Mouse (Mus musculus): ENCODE measurements around the gene Vwa5b1. TPM values are rescaled to one million over a fixed set of nuclear protein-coding genes. Genes with fewer than 3 reads are reported as not detected.
A peak's percentile ranks its signal among the peaks of the same experiment; 100 is the strongest.

Gene Vwa5b1
- total and polyA plus RNA-seq, 2 experiments from 2014 or later: 2.7 to 9.0 TPM

GRCm38 (mm10) chr4:138670093-138670889 lies 34.6 kb upstream of the Vwa5b1 start:
- TF ChIP-seq CTCF (IDR thresholded peaks at IDR 0.05; ENCODE audit: low read depth): no peak
- Histone ChIP-seq H3K9ac (replicated peaks; ENCODE audit: low read length) (no peak overlapping the region), H3K4me3 (ENCODE audit: low read length) (no peak overlapping the region), H3K27ac (no peak overlapping the region), H3K4me1 (ENCODE audit: insufficient read depth, low read length) (no peaks in the 10 kb centered on the region), H3K36me3 (ENCODE audit: insufficient read depth, low read length) (no peaks in the 10 kb centered on the region), H3K4me2 (ENCODE audit: low read depth, low read length) (no peak overlapping the region), H3K9me3 (ENCODE audit: low read length) (no peaks in the 10 kb centered on the region), H3K27me3 (ENCODE audit: insufficient read depth, low read length) (no peaks in the 10 kb centered on the region)
- DNase-seq (ENCODE audit: low spot score): no peak
- ATAC-seq: no peak
- 86% methylated on average over 11 of the region's 11 CpGs for WGBS

- no peaks in the 10 kb centered on the region for H3K36me3 ChIP-seq (ENCODE audit: insufficient read depth, low read length)
- H3K27me3 ChIP-seq (ENCODE audit: insufficient read depth, low read length): no peaks in the 10 kb centered on the region
- WGBS: 79% methylated on average over 10 of the region's 10 CpGs
- no peak overlapping the region for H3K27ac ChIP-seq
- H3K4me2 ChIP-seq (ENCODE audit: low read depth, low read length): no peak overlapping the region
- ATAC-seq (no peak), DNase-seq (ENCODE audit: low spot score) (no peak)
- H3K4me3 ChIP-seq (ENCODE audit: low read length): no peak overlapping the region
- H3K9me3 ChIP-seq (ENCODE audit: low read length): no peaks in the 10 kb centered on the region
- no peak for TF ChIP-seq CTCF (IDR thresholded peaks at IDR 0.05; ENCODE audit: low read depth)
- no peak overlapping the region for H3K9ac ChIP-seq (replicated peaks; ENCODE audit: low read length)
- H3K4me1 ChIP-seq (ENCODE audit: insufficient read depth, low read length): no peaks in the 10 kb centered on the region
Measured at GRCm38 (mm10) chr4:138666521-138666920, 30.8 kb upstream of the Vwa5b1 start.

- no peak for TF ChIP-seq CTCF (IDR thresholded peaks at IDR 0.05; ENCODE audit: low read depth)
- ATAC-seq: no peak
- Histone ChIP-seq H3K4me2 (ENCODE audit: low read depth, low read length) (no peak overlapping the region), H3K4me1 (ENCODE audit: insufficient read depth, low read length) (no peaks in the 10 kb centered on the region), H3K4me3 (ENCODE audit: low read length) (no peak overlapping the region), H3K27ac (no peak overlapping the region), H3K9me3 (ENCODE audit: low read length) (no peaks in the 10 kb centered on the region), H3K9ac (replicated peaks; ENCODE audit: low read length) (no peak overlapping the region), H3K36me3 (ENCODE audit: insufficient read depth, low read length) (no peaks in the 10 kb centered on the region), H3K27me3 (ENCODE audit: insufficient read depth, low read length) (no peaks in the 10 kb centered on the region)
- 75% methylated on average over 11 of the region's 11 CpGs for WGBS
- DNase-seq (ENCODE audit: low spot score): no peak
Measured at GRCm38 (mm10) chr4:138659936-138660602, 24.4 kb upstream of the Vwa5b1 start.

- H3K4me3 ChIP-seq (ENCODE audit: low read length): no peak overlapping the region
- ATAC-seq (peak; percentile 83), DNase-seq (ENCODE audit: low spot score) (peak; percentile 79)
- H3K36me3 ChIP-seq (ENCODE audit: insufficient read depth, low read length): no peaks in the 10 kb centered on the region
- H3K27ac ChIP-seq: peak overlapping the region; percentile 67; the same call in 1 of the 2 replicates
- no peaks in the 10 kb centered on the region for H3K27me3 ChIP-seq (ENCODE audit: insufficient read depth, low read length)
- WGBS: 10% methylated on average over 6 of the region's 6 CpGs
- peaks cover 4% of the 10 kb centered on the region; the same call in 1 of the 2 replicates for H3K4me1 ChIP-seq (ENCODE audit: insufficient read depth, low read length)
- no peak for TF ChIP-seq CTCF (IDR thresholded peaks at IDR 0.05; ENCODE audit: low read depth)
- no peak overlapping the region for H3K9ac ChIP-seq (replicated peaks; ENCODE audit: low read length)
- H3K4me2 ChIP-seq (ENCODE audit: low read depth, low read length): no peak overlapping the region
- H3K9me3 ChIP-seq (ENCODE audit: low read length): no peaks in the 10 kb centered on the region
Measured at GRCm38 (mm10) chr4:138653056-138653455, 17.4 kb upstream of the Vwa5b1 start.

- WGBS: 73% methylated on average over 4 of the region's 4 CpGs
- H3K4me1 ChIP-seq (ENCODE audit: insufficient read depth, low read length): peaks cover 4% of the 10 kb centered on the region; the same call in 1 of the 2 replicates
- no peaks in the 10 kb centered on the region for H3K9me3 ChIP-seq (ENCODE audit: low read length)
- ATAC-seq: no peak
- no peak overlapping the region for H3K9ac ChIP-seq (replicated peaks; ENCODE audit: low read length)
- no peak for TF ChIP-seq CTCF (IDR thresholded peaks at IDR 0.05; ENCODE audit: low read depth)
- no peak overlapping the region for H3K4me3 ChIP-seq (ENCODE audit: low read length)
- H3K27me3 ChIP-seq (ENCODE audit: insufficient read depth, low read length): no peaks in the 10 kb centered on the region
- no peak overlapping the region for H3K4me2 ChIP-seq (ENCODE audit: low read depth, low read length)
- H3K36me3 ChIP-seq (ENCODE audit: insufficient read depth, low read length): no peaks in the 10 kb centered on the region
- H3K27ac ChIP-seq: no peak overlapping the region
- DNase-seq (ENCODE audit: low spot score): peak; percentile 28
Measured at GRCm38 (mm10) chr4:138651881-138652280, 16.2 kb upstream of the Vwa5b1 start.

GRCm38 (mm10) chr4:138648096-138648635 lies 12.5 kb upstream of the Vwa5b1 start:
- no peak overlapping the region for H3K4me2 ChIP-seq (ENCODE audit: low read depth, low read length)
- no peaks in the 10 kb centered on the region for H3K36me3 ChIP-seq (ENCODE audit: insufficient read depth, low read length)
- peaks cover 4% of the 10 kb centered on the region; the same call in 1 of the 2 replicates for H3K4me1 ChIP-seq (ENCODE audit: insufficient read depth, low read length)
- H3K9ac ChIP-seq (replicated peaks; ENCODE audit: low read length): no peak overlapping the region
- no peak overlapping the region for H3K27ac ChIP-seq
- no peaks in the 10 kb centered on the region for H3K9me3 ChIP-seq (ENCODE audit: low read length)
- ATAC-seq (peak; percentile 45), DNase-seq (ENCODE audit: low spot score) (no peak)
- 26% methylated on average over 3 of the region's 3 CpGs for WGBS
- no peak overlapping the region for H3K4me3 ChIP-seq (ENCODE audit: low read length)
- TF ChIP-seq CTCF (IDR thresholded peaks at IDR 0.05; ENCODE audit: low read depth): no peak
- H3K27me3 ChIP-seq (ENCODE audit: insufficient read depth, low read length): no peaks in the 10 kb centered on the region
